Mouse (Mus musculus) left cerebral cortex, adult 8-10 months (tissue): ENCODE measurements at regions not wholly inside any gene's neighbourhood (a gene's known extent, or its start where the extent isn't known, plus 50 kb on each side); places are given as distances from the start of the nearest gene placed in this dataset.
"Not testable (repeated sequence)": the region's sequence is repeated elsewhere in the genome, so short reads cannot be mapped to it uniquely, and the experiment has no call there.

Experiments used
- DNase-seq, 2 experiments: peaks; one replicate each; pipeline ENCODE4 v3.0.0; 2022; ENCODE audit warnings: low spot score in 2 of 2

GRCm38 (mm10) chr12:64788761-64789160, 128.9 kb upstream of the Gm527 start:
- DNase-seq = no peak

GRCm38 (mm10) chr12:64808492-64808891, 109.2 kb upstream of the Gm527 start:
- DNase-seq = not testable (repeated sequence)

- no peak for DNase-seq
These were observed 107.6 kb upstream of the Gm527 start for GRCm38 (mm10) chr12:64810081-64810480.

- DNase-seq = no peak
These were observed 101.8 kb upstream of the Gm527 start for GRCm38 (mm10) chr12:64815871-64816270.

GRCm38 (mm10) chr12:64817056-64817810, 100.5 kb upstream of the Gm527 start:
- DNase-seq = no peak

GRCm38 (mm10) chr12:64820722-64821121, 97.0 kb upstream of the Gm527 start:
- DNase-seq = no peak

GRCm38 (mm10) chr12:64829662-64830249, 88.0 kb upstream of the Gm527 start:
- peak in 1 of 2 experiments; percentile 9 for DNase-seq

- no peak for DNase-seq
These were observed 85.2 kb upstream of the Gm527 start for GRCm38 (mm10) chr12:64832313-64833151.

- no peak for DNase-seq
These were observed 60.0 kb upstream of the Gm527 start for GRCm38 (mm10) chr12:64857709-64858108.
